Mouse (Mus musculus): ENCODE results near the gene Dscam. TPM values are rescaled to one million over a fixed set of nuclear protein-coding genes. Genes with fewer than 3 reads are reported as not detected.

Gene Dscam
- total RNA-seq, 2 experiments from 2014 or later, result not detected

DNA sequence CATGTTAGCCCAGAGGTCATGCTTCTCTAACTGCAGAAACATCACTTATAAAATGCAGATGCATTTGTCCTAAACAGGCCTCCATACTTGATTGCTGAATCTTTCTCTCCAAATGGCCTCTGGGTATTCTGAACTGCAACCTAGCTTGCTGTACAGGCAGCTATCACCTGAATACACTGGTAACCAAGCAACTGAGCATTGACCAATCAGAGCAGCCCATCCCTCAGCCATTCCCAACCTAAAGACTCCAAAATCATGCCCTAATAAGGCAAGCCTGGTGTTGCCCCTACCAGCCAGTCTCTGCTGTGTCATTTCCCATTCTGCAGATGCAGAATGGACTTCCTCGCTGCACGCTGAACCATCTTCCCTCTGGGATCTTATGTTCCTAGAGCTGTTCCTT, 200.9 kb downstream of the Dscam start:
- ATAC-seq (replicated peaks; ENCODE audit: low FRiP score, poor library complexity, severe bottlenecking), result peak; percentile 58; the same call in 1 of the 2 replicates

GRCm38 (mm10) chr16:96968885-96969480, 201.6 kb downstream of the Dscam start:
- no peak for ATAC-seq (replicated peaks; ENCODE audit: low FRiP score, poor library complexity, severe bottlenecking)

DNA sequence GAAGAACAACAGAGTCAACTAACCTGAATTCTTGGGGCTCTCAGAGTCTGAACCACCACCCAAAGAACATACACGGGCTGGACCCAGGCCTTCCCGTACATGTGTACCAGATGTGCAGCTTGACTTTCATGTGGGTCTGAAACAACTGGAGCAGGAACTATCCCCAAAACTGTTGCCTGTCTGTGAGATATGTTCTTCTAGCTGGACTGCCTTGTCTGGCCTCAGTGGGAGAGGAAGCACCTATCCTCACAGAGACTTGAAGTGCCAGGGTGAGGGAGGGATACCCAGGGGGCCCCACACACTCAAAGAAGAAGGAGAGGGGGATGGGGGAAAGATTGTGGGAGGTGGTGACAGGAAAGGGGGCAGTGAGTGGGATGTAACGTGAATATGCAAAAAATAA, 210.9 kb downstream of the Dscam start:
- no peak for ATAC-seq (replicated peaks; ENCODE audit: low FRiP score, poor library complexity, severe bottlenecking)

DNA sequence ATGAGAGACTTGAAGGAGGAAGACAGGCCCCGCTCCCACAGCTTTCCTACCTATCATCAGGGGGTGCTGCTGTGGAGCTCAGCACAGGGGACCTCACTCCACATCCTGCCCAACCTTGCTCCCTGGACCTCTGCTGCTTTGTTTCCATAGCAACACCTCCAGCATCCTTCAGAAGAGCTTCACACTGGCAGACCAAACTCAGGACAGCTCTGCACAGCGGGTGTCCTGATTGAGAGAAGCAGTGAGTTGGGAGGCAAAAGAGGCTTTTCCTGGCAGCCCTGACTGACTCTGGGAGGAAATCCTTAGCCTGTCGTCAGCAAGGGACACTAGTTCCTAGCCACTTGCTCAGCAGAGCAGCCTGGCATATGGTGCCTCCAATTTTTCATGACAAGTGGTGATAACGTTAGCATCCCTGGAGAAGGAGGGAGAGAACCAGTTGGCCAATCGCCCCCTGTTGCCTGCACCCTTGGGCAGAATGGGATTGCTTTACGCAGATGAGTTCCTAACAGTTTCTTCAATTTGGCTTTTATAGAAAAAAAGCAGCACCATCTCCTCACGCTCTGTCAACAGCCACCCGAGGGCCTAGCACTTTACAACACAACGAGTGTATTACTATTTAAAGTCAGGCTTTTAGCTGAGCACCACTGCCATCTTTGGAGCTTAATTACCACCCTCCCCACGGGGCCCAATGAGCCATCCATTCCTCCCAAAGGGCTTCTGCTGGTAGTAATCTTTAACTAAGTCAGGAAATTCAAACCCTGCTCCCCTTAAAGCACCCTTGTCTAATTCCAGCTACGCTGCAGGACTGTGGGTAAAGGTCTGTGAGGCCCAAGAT, 224.9 kb downstream of the Dscam start:
- ATAC-seq (replicated peaks; ENCODE audit: low FRiP score, poor library complexity, severe bottlenecking), result no peak

DNA sequence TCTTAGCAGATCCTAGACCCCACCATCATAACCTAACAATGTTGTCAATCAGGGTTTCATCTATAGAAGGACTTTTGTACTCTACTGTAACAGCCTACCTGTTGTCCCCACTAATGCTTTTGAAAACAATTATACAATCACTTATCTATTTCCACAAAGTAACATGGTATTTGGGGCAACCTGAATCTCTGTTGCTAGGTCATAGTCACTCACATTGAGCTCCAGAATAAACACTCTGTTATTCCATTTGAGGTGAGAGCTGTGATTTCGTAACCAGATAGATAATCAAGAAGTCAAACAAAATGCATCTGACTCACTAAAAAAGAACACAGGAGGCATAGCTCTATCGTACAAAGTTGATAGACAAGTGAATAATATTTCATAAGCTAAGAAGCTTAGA, 226.9 kb downstream of the Dscam start:
- no peak for ATAC-seq (replicated peaks; ENCODE audit: low FRiP score, poor library complexity, severe bottlenecking)

DNA sequence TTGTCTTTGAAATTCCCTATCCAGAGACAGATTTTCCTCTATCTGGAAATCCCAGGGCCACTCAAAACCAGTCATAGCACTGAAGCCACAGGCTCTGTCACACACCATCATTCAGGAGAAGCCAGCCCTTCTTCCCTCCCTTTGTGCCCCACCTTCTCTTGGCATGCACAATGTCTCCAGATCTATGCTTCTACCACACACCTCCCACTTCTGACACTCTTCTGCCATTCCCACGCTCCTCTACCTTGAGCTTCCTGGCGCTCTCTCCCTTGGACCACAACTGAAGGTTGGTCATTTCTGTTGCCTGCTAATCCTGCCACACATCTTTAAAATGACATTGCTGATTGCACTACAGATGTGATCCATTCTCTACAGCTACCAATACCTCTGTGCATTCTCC, 235.8 kb downstream of the Dscam start:
- ATAC-seq (replicated peaks; ENCODE audit: low FRiP score, poor library complexity, severe bottlenecking), result no peak

DNA sequence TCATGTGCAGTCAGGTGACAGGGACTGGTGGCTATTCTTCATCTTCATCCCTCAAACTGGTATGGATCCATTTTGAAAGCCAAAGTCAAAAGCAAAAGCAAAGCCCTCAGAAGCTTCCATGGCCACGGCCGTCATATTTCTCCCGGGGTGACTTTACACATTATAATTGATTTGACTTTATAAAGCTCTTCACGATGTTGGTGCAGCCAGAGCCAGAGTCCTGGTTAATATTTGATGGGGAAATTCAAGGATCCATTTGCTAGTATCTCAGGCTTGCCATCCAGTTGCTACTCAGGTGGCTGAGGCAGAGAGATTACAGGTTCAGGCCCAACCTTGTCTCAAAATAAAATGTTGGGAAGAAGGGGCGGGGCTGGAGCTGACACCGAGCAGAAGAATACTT, 238.3 kb downstream of the Dscam start:
- no peak for ATAC-seq (replicated peaks; ENCODE audit: low FRiP score, poor library complexity, severe bottlenecking)

GRCm38 (mm10) chr16:96931771-96932170, 238.8 kb downstream of the Dscam start:
- ATAC-seq (replicated peaks; ENCODE audit: low FRiP score, poor library complexity, severe bottlenecking), result no peak

- no peak for ATAC-seq (replicated peaks; ENCODE audit: low FRiP score, poor library complexity, severe bottlenecking)
Measured at GRCm38 (mm10) chr16:96928011-96928410, 242.5 kb downstream of the Dscam start.

DNA sequence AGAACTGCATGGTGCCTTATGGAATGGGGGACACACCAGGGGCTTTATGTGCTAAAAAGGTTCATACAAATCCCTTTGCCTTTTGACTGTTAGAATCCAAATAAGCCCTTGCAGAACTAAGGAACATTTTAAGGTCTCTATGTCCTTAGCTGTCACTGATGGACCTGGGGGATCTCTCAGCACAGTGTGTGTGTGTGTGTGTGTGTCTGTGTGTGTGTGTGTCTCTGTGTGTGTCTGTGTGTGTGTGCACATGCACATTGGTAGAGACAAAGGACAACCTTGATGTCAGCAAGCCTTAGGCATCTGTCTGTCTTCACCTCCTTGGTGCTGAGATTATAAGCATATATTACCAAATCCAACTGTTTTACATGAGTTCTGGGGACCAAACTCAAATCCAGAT, 243.1 kb downstream of the Dscam start:
- no peak for ATAC-seq (replicated peaks; ENCODE audit: low FRiP score, poor library complexity, severe bottlenecking)

GRCm38 (mm10) chr16:96926977-96927376, 243.6 kb downstream of the Dscam start:
- no peak for ATAC-seq (replicated peaks; ENCODE audit: low FRiP score, poor library complexity, severe bottlenecking)

- no peak for ATAC-seq (replicated peaks; ENCODE audit: low FRiP score, poor library complexity, severe bottlenecking)
Measured at GRCm38 (mm10) chr16:96923941-96924340, 246.6 kb downstream of the Dscam start.

DNA sequence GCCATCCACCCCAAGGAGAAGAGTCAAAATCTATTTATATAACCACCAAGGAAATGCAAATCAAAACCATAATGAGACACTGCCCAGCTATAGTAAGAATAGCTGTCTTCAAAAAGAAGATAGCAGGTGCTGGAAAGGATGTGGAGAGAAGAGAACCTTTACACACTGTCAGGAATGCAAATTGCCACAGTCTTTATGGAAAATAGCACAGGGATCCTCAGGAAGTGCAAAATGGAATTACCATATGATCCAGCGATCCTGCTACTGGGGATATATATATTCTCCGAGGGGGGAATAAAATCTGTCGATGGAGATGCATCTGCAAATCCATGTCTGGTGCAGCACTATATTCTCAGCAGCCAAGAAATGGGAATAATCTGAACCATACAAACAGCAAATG, 256.1 kb downstream of the Dscam start:
- ATAC-seq (replicated peaks; ENCODE audit: low FRiP score, poor library complexity, severe bottlenecking), result no peak

GRCm38 (mm10) chr16:96912836-96913235, 257.7 kb downstream of the Dscam start:
- no peak for ATAC-seq (replicated peaks; ENCODE audit: low FRiP score, poor library complexity, severe bottlenecking)

DNA sequence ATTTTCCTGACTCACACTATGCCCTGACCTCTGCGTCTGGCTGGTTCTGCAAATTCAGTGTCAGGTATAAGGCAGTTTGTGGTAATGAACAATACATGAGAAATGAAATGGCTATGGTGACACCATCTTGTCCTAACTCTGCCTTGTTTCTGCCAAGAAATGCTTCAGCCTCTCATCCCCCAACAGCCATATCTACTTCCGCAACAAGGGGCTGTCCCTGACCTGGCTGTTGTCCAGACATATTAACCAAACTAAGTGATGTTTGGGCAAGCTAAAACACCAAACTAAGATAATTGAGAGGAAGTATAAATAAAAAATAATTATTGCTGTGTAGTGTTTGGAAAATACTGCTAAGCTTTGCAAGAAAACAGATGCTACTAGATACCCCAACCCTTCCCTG, 258.4 kb downstream of the Dscam start:
- ATAC-seq (replicated peaks; ENCODE audit: low FRiP score, poor library complexity, severe bottlenecking), result no peak

GRCm38 (mm10) chr16:96910405-96911164, 260.0 kb downstream of the Dscam start:
- ATAC-seq (replicated peaks; ENCODE audit: low FRiP score, poor library complexity, severe bottlenecking), result no peak

GRCm38 (mm10) chr16:96907818-96908217, 262.7 kb downstream of the Dscam start:
- ATAC-seq (replicated peaks; ENCODE audit: low FRiP score, poor library complexity, severe bottlenecking), result no peak

GRCm38 (mm10) chr16:96907081-96907480, 263.5 kb downstream of the Dscam start:
- peak; percentile 6; the same call in 1 of the 2 replicates for ATAC-seq (replicated peaks; ENCODE audit: low FRiP score, poor library complexity, severe bottlenecking)

DNA sequence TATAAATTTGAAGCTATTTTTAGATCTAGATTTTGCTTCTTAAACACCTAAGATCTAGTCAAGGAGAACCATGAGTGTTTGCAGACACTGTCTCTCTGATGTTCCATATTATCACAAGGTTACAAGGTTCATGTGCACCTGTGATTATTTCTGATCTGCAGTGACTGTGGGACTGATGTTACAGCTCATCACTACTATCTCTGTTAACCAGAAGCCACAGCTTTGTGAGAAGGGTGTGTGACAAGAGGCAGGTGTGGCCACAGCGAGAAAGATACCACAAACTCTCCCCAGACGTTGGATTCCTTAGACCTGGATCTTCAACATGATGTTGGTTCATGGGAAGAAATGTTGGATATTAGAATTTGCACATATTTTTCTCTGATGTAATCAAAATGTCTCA, 263.9 kb downstream of the Dscam start:
- ATAC-seq (replicated peaks; ENCODE audit: low FRiP score, poor library complexity, severe bottlenecking), result peak; percentile 94

- ATAC-seq (replicated peaks; ENCODE audit: low FRiP score, poor library complexity, severe bottlenecking), result no peak
Measured at GRCm38 (mm10) chr16:96904761-96905160, 265.8 kb downstream of the Dscam start.

GRCm38 (mm10) chr16:96904359-96904758, 266.2 kb downstream of the Dscam start:
- ATAC-seq (replicated peaks; ENCODE audit: low FRiP score, poor library complexity, severe bottlenecking), result no peak

All from erythroid progenitor cell, adult 5-6 weeks (primary cell).